Mouse (Mus musculus) 3T3-L1 (cell line): ENCODE results near the gene Zcchc24.

Source experiments
- DNase-seq: peaks from one replicate; pipeline ENCODE4 v3.0.0-alpha.2; 2015; ENCODE audit warnings: low read depth, low spot score

The Zcchc24 gene

GRCm38 (mm10) chr14:25747996-25748756 lies 20.7 kb downstream of the Zcchc24 start:
- DNase-seq, result no peak

DNA sequence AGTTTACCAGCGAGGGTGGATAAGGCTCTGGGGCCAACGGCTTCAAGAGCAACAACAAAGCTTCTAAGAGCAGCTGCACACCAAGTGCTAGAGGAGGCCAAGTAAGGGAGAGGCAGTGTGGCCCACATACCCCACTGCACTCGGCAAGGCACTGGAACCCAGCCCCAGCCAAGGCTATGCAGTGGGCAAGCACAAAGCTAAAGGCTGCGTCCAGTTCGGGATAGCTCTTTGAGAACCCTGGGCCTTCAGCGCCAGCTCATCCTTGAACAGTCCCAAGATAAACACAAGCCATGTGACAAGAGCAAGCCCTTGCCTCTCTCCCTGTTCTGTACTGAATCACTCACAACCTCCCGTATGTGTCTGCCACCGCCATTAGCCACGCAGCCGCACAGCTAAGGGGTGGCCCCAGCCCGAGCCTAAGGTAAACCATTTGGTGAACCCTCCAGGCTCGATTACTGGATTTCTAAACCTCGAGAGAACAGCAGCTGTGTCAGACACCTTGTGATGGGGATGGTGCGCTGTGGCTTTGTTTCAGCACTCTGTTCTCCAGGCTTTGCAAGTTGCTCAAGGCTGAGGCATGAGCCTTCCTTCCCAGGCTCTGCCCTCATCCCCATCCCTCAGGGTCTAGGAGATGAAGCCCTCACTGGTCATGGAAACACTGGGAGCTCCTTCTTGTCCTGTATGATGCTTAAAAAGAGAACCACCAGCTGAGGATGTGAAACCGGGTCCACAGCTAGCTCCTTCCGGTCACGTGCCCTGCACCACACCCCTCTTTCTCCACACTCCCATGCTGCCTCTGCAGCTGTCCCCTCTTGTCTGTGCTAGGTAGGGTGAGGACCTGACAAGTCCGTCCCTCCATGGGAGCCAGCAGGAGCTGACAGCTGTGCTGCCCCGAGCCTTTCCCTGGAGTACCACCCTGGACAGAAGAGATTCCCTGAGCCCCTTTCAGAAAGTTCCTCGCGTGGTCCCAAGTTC lies 21.6 kb downstream of the Zcchc24 start:
- DNase-seq, result no peak

DNA sequence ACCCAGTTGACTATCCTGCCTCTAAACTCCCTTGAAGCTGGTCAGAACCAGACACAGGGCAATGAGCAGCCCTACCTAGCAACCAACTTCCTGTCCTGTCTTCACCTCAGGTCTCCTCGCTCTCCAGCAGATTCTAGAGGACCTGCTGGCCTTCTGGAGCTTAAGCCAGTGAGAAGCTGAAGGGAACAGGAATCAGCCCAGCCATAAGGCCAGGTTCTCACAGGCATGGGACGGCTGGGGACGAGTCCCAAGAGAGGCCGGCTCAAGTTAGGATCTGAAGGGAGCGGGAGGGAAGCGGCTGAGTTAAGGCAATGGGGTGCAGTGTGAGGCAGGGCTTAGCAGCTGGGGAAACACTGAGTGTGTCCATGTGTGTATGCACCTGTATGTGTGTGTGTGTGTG lies 22.5 kb downstream of the Zcchc24 start:
- no peak for DNase-seq

- DNase-seq, result no peak
These were observed 23.3 kb downstream of the Zcchc24 start for GRCm38 (mm10) chr14:25745365-25746184.

DNA sequence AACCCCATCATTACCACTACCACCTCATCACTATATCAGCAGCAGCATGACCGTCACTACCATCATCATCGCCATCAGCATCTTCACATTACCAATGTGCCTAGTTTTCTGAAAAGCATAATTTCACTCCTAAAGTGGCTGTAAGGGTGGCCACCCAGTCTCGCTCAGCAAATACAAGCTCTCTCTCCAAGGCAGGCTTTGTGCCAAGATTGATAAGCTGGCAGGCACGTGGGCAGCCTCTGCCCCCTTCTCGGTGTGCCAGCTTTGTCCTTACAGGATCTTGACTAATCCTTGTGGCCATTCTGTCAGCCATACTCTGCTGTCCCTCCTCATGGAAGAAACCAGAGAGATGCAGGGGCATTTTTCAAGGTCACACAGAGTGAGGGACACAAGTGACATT lies 25.9 kb downstream of the Zcchc24 start:
- no peak for DNase-seq

GRCm38 (mm10) chr14:25741840-25742367 lies 26.9 kb downstream of the Zcchc24 start:
- peak; percentile 27 for DNase-seq

DNA sequence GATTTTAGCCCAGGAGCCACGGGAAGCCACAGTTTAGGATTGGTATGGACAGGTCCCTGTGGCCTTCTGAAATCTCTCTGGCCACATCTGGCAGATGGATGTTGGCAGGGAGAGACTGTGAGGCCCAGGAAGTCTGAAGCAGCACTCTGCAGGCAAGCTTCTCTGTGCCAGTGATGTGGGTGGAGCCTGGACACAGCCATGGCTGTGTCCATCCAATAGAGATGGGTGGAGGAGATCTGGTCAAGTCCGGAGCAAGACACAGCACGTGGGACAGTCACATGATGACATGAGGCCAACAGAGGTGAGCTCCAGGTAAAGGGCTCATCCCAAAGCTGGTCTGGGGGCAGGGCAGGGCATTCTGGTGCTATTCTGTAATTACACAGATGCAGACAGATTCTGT lies 27.6 kb downstream of the Zcchc24 start:
- DNase-seq, result peak; percentile 46

DNA sequence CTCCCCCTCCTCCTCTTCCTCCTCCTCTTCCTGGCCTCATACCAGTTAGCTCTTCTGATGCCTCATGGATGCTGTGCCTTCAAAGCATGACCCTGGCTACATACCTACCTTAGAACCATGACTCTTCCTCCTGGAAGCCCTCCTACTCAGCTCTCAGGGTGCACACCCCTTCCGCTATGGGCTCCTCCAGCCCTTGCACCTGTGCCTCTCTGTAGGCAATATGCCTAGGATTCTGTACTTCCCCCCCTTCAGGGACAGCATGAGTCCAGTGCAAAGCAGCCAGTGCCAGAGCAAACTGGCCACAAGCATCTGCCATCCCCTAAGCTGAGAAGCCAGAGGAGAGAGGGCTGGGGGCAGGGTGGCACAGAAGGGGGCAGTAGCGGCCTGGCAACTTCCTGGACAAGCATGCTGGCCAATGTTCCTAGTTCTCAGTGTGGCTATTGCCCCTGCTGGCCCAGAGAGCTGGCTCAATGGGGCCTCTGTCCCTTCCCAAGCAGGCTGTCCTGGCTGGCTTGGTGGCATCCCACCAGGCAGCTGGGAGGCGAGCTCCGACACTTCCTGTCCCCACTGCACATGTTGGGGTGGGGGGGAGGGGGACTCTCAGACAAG lies 28.8 kb downstream of the Zcchc24 start:
- DNase-seq, result no peak

DNA sequence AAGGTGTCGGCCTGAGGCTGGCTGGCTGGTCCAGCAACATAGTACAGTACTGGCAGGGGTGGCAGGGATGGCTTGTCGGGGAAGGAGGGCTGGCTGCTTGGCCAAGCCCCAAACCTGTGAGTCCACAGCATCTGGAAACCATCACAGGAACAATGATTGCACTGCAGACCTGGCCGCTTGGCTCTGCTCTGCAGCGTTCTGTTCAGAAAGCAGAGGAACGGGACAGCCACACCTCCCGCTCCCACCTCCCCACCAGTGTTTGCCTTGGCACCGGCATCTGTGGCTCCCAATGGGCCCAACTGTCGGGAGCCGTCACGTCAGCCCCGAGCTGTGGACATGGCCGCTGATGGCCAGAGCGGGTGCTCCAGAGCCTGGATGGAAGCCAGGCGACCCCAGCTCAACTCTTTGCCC lies 30.2 kb downstream of the Zcchc24 start:
- peak; percentile 84 for DNase-seq

GRCm38 (mm10) chr14:25736589-25736988 lies 32.2 kb downstream of the Zcchc24 start:
- DNase-seq, result peak; percentile 72

- DNase-seq, result peak; percentile 9
These were observed 32.7 kb downstream of the Zcchc24 start for GRCm38 (mm10) chr14:25736140-25736539.

GRCm38 (mm10) chr14:25734736-25735716 lies 33.8 kb downstream of the Zcchc24 start:
- peak; percentile 79 for DNase-seq

DNA sequence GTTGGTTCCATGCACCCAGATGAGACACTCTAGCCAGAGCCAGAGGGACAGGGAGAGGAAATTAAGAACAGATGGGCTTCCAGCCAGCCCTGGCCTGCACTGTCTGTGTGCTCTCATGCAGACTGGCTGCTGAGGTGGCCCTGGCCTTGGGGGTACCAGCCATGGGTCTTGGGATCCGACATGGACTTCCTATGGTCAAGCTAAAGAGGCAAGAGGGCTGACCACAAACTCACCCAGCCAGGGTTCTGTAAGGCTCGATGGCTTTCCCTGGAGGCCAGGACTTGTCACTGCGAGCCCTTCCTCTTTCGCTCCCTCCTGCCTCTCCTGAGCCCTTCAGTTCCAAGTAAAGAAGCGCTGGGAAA lies 41.7 kb downstream of the Zcchc24 start:
- peak; percentile 45 for DNase-seq

- DNase-seq, result peak; percentile 49
These were observed 42.4 kb downstream of the Zcchc24 start for GRCm38 (mm10) chr14:25726226-25727148.

DNA sequence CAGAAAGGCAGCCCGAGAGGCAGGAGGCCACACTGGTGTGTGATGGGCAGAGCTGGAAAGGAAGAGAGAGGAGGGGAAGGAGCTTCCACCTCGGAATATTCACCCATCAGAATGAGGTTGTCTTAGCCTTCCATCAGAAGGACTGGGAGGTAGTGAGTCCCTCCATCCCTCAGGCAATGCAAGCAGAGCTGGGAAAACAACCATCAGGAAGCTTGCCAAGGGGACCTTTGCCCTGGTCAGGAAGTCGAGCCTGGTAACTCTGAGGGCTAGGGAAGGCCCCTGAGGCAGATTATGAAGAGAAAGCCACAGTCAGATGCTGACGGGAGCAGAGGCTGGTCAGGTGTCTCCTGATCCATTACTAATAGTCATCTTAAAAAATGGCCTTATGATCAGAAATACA lies 43.1 kb downstream of the Zcchc24 start:
- peak; percentile 79 for DNase-seq

GRCm38 (mm10) chr14:25725032-25725497 lies 43.8 kb downstream of the Zcchc24 start:
- peak; percentile 56 for DNase-seq

DNA sequence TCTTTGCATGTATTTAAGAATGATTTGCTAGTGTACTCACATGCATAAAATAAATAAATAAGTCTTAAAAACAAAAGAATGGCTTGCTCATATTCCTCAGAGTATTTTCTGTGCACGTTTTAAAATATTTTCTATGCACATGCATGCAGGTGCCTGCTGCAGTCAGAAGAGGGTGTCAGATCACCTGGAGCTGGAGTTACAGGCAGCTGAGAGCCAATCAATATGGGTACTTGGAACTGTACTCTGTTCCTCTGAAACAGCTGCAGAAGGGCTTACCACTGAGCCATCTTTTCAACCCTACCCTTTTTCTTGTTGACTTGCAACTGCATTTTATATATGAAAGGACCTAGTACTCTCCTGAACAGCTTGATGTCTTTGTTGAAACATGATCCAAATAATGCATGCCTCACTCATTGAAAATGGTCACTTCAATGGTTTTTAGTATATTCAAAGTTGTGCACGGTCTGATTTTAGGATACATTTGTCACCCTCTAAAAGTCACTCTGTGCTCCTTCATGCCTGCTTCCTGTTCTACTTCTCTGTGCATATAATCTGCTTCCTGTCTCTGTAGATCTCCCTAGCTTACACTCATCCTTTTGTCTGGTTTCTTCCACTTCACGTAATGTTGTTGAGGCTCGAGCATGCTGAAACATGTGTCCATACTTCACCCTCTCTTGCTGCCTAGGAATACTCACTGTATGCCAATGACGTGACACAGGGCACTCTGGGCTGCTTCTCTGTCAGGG lies 47.7 kb downstream of the Zcchc24 start:
- DNase-seq, result no peak

- no peak for DNase-seq
These were observed 49.5 kb downstream of the Zcchc24 start for GRCm38 (mm10) chr14:25719371-25719770.
